Mouse (Mus musculus) CH12.LX (cell line): ENCODE measurements around the gene Fer1l5. TPM values are rescaled to one million over a fixed set of nuclear protein-coding genes. Genes with fewer than 3 reads are reported as not detected.
A peak's percentile ranks its signal among the peaks of the same experiment; 100 is the strongest.

Experiments
- DNase-seq: peaks from one replicate; pipeline ENCODE4 v3.0.0-alpha.2; 2013; ENCODE audit errors: extremely low read depth
- H3K27ac ChIP-seq: 2 replicates; pipeline ENCODE4 v1.5.1; 2012; ENCODE audit warnings: low read depth, mild to moderate bottlenecking, control low read depth, moderate library complexity; ENCODE audit not compliant: insufficient read depth
- H3K27me3 ChIP-seq: replicated peaks from 2 replicates; pipeline ENCODE3; 2012; ENCODE audit warnings: inconsistent platforms
- H3K36me3 ChIP-seq, 2 experiments: replicated peaks in 1 of 2; 2 replicates each; pipeline versions ENCODE3 to v1.6.1; 2012; ENCODE audit warnings: inconsistent platforms in 1 of 2, low read length in 1 of 2, mild to moderate bottlenecking in 1 of 2, mixed read lengths in 1 of 2, moderate library complexity in 1 of 2; ENCODE audit not compliant: control insufficient read depth in 1 of 2, insufficient read depth in 1 of 2
- H3K4me1 ChIP-seq, 2 experiments: 2 replicates each; pipeline ENCODE4 v1.6.1; 2012; ENCODE audit warnings: inconsistent platforms in 1 of 2, moderate library complexity in 1 of 2; ENCODE audit not compliant: insufficient read depth in 2 of 2, control insufficient read depth in 1 of 2
- H3K4me2 ChIP-seq: 2 replicates; pipeline ENCODE4 v1.6.1; 2012; ENCODE audit warnings: low read depth, mild to moderate bottlenecking, control low read depth; ENCODE audit not compliant: poor library complexity, insufficient read depth, severe bottlenecking
- H3K4me3 ChIP-seq, 3 experiments: fragments of 150-350 bp in 1 of 3; sonication (generic) in 1 of 3; replicated peaks in 1 of 3; 2 replicates each; pipeline versions ENCODE3 to v1.5.1; 2011 to 2012; ENCODE audit warnings: low read depth in 2 of 3, low read length in 2 of 3, mild to moderate bottlenecking in 2 of 3, moderate library complexity in 2 of 3, control low read depth in 1 of 3, improper control_type of control experiment in 1 of 3, inconsistent platforms in 1 of 3, mixed read lengths in 1 of 3; ENCODE audit not compliant: poor library complexity in 1 of 3
- H3K79me2 ChIP-seq: replicated peaks from 2 replicates; pipeline ENCODE4 v1.6.1; 2012; ENCODE audit warnings: mild to moderate bottlenecking, moderate library complexity; ENCODE audit not compliant: control insufficient read depth, poor library complexity, insufficient read depth, severe bottlenecking; ENCODE audit errors: extremely low read depth
- H3K9ac ChIP-seq: 2 replicates; pipeline ENCODE4 v1.6.1; 2012; ENCODE audit warnings: low read depth, mild to moderate bottlenecking, control low read depth, moderate library complexity; ENCODE audit not compliant: insufficient read depth
- H3K9me3 ChIP-seq: replicated peaks from 2 replicates; pipeline ENCODE3; 2012; ENCODE audit warnings: low read length, inconsistent platforms, mixed read lengths
- BHLHE40 ChIP-seq: IDR thresholded peaks from 2 replicates; pipeline ENCODE4 v1.6.1; 2011; ENCODE audit warnings: mild to moderate bottlenecking, low read depth, low read length, improper control_type of control experiment
- CHD1 ChIP-seq: IDR thresholded peaks from 2 replicates; pipeline ENCODE4 v1.6.1; 2012; ENCODE audit warnings: low read depth, low read length, improper control_type of control experiment, inconsistent platforms
- CHD2 ChIP-seq: IDR thresholded peaks from 2 replicates; pipeline ENCODE4 v1.6.1; 2011; ENCODE audit warnings: low read length, improper control_type of control experiment
- CTCF ChIP-seq, 2 experiments: IDR thresholded peaks in 1 of 2; conservative IDR thresholded peaks in 1 of 2; 2 replicates each; pipeline ENCODE4 v1.5.1; 2011 to 2012; ENCODE audit warnings: low read depth in 2 of 2, low read length in 2 of 2, improper control_type of control experiment in 1 of 2, inconsistent platforms in 1 of 2, mild to moderate bottlenecking in 1 of 2, moderate library complexity in 1 of 2
- ELF1 ChIP-seq: IDR thresholded peaks from 2 replicates; pipeline ENCODE4 v1.6.1; 2014; ENCODE audit warnings: low read depth, mild to moderate bottlenecking, inconsistent platforms, low read length, improper control_type of control experiment
- EP300 ChIP-seq: IDR thresholded peaks from 2 replicates; pipeline ENCODE4 v1.6.1; 2011; ENCODE audit warnings: low read length, improper control_type of control experiment
- GABPA ChIP-seq: IDR thresholded peaks from 2 replicates; pipeline ENCODE4 v1.6.1; 2012; ENCODE audit warnings: low read depth, low read length, improper control_type of control experiment, inconsistent platforms; ENCODE audit not compliant: insufficient replicate concordance
- HCFC1 ChIP-seq: IDR thresholded peaks from 2 replicates; pipeline ENCODE4 v1.6.1; 2012; ENCODE audit warnings: low read depth, mild to moderate bottlenecking, inconsistent platforms, low read length, improper control_type of control experiment
- JUND ChIP-seq: conservative IDR thresholded peaks from 2 replicates; pipeline ENCODE4 v1.6.1; 2011; ENCODE audit warnings: low read depth, low read length, improper control_type of control experiment
- MAX ChIP-seq: IDR thresholded peaks from 2 replicates; pipeline ENCODE4 v1.6.1; 2011; ENCODE audit warnings: low read length, improper control_type of control experiment
- MAZ ChIP-seq: IDR thresholded peaks from 2 replicates; pipeline ENCODE4 v1.6.1; 2012; ENCODE audit warnings: low read depth, mild to moderate bottlenecking, inconsistent platforms, low read length, improper control_type of control experiment, moderate library complexity
- MEF2A ChIP-seq: IDR thresholded peaks from 2 replicates; pipeline ENCODE4 v1.6.1; 2014; ENCODE audit warnings: low read depth, mild to moderate bottlenecking, inconsistent platforms, low read length, improper control_type of control experiment, borderline replicate concordance
- MXI1 ChIP-seq: IDR thresholded peaks from 2 replicates; pipeline ENCODE4 v1.6.1; 2011; ENCODE audit warnings: mild to moderate bottlenecking, low read depth, low read length, improper control_type of control experiment
- NELFE ChIP-seq: IDR thresholded peaks from 2 replicates; pipeline ENCODE4 v1.6.1; 2011; ENCODE audit warnings: low read depth, low read length, improper control_type of control experiment
- POLR2A ChIP-seq: IDR thresholded peaks from 2 replicates; pipeline ENCODE4 v1.6.1; 2011; ENCODE audit warnings: low read depth, mild to moderate bottlenecking, improper control_type of control experiment, low read length
- RAD21 ChIP-seq: IDR thresholded peaks from 2 replicates; pipeline ENCODE4 v1.6.1; 2011; ENCODE audit warnings: low read depth, mild to moderate bottlenecking, low read length, improper control_type of control experiment, moderate library complexity
- SIN3A ChIP-seq: IDR thresholded peaks from 2 replicates; pipeline ENCODE4 v1.6.1; 2012; ENCODE audit warnings: low read length, improper control_type of control experiment, inconsistent platforms
- TBP ChIP-seq: conservative IDR thresholded peaks from 2 replicates; pipeline ENCODE4 v1.6.1; 2011; ENCODE audit warnings: low read depth, low read length, improper control_type of control experiment
- TCF12 ChIP-seq: IDR thresholded peaks from 2 replicates; pipeline ENCODE4 v1.6.1; 2014; ENCODE audit warnings: low read depth, mild to moderate bottlenecking, inconsistent platforms, low read length, improper control_type of control experiment
- ZKSCAN1 ChIP-seq: IDR thresholded peaks from 2 replicates; pipeline ENCODE4 v1.6.1; 2012; ENCODE audit warnings: low read depth, inconsistent platforms, low read length, improper control_type of control experiment, borderline replicate concordance
- dilution Hi-C: fragments of 300-500 bp; cut with MboI; formaldehyde crosslinking; loops from 2 replicates; pipeline ENCODE4 v1.14.3; 2020; ENCODE audit warnings: low sequenced_read_pairs; ENCODE audit not compliant: extremely low pct_unique_long_range_greater_than_20kb, extremely low pct_ligation_motif_present
- in situ Hi-C: fragments of 300-500 bp; cut with MboI; formaldehyde crosslinking; loops from 3 replicates; pipeline ENCODE4 v1.14.3; 2019; ENCODE audit warnings: low sequenced_read_pairs, low pct_ligation_motif_present, low pct_unique_long_range_greater_than_20kb, mixed read lengths
- polyA plus RNA-seq: library from polyadenylated mRNA; unstranded; fragments of >175 nt; gene quantifications from 2 replicates; pipeline ENCODE4 v1.2.1, GENCODE M21; 2012; ENCODE audit warnings: low read depth; ENCODE audit not compliant: insufficient read length
- total RNA-seq, 2 experiments: library from RNA; depleted of rRNA; stranded (reverse); fragments of 300-350 nt in 1 of 2; fragments of >200 nt in 1 of 2; gene quantifications; 2 replicates each; pipeline ENCODE4 v1.2.3; 2012 to 2014

Gene Fer1l5
- total and polyA plus RNA-seq, 3 experiments = 1.2 TPM; not detected in 2

DNA sequence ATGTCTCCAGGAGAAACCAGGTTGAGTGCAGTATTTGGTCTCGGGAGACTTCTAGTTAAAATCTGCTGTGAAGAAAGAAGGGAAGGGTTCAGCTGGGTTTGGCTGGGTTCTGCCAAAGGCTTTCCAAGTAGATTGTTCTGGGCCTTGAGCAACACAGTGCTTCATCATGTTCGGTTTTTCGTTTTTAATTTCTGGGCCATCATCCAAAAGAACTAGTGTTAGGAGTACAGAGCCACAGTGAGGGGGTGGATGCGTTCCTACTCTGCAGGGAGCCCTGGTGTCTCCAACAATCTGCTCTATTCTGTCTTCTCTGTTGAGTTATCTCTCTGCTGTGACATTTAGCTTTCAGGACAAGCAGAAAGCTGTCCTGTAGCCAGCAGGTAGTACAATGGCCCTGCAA, 69.0 kb downstream of the Fer1l5 start:
- no peak overlapping the region for H3K4me3 ChIP-seq
- H3K27me3 ChIP-seq = no peaks in the 10 kb centered on the region
- no peaks in the 10 kb centered on the region for H3K9me3 ChIP-seq
- no peak overlapping the region for H3K27ac ChIP-seq
- DNase-seq = no peak
- peaks cover 3 to 14% of the 10 kb centered on the region in 2 experiments for H3K4me1 ChIP-seq
- no peak for TF ChIP-seq RAD21
- TF ChIP-seq ELF1 = no peak
- TF ChIP-seq ZKSCAN1 = no peak
- no peak for TF ChIP-seq MXI1
- TF ChIP-seq BHLHE40 = no peak
- TF ChIP-seq GABPA = no peak
- no peak for TF ChIP-seq SIN3A
- TF ChIP-seq TBP = no peak
- no peak for TF ChIP-seq CHD1
- TF ChIP-seq NELFE = no peak
- TF ChIP-seq EP300 = no peak
- no peak for TF ChIP-seq TCF12
- no peak for TF ChIP-seq POLR2A
- in situ Hi-C loops = no loop called here
- H3K36me3 ChIP-seq = peaks cover 35 to 67% of the 10 kb centered on the region in 2 experiments
- dilution Hi-C loops = no loop called here
- no peak overlapping the region for H3K9ac ChIP-seq
- no peaks in the 10 kb centered on the region; the same call in 1 of the 2 replicates for H3K79me2 ChIP-seq
- H3K4me2 ChIP-seq = no peak overlapping the region

DNA sequence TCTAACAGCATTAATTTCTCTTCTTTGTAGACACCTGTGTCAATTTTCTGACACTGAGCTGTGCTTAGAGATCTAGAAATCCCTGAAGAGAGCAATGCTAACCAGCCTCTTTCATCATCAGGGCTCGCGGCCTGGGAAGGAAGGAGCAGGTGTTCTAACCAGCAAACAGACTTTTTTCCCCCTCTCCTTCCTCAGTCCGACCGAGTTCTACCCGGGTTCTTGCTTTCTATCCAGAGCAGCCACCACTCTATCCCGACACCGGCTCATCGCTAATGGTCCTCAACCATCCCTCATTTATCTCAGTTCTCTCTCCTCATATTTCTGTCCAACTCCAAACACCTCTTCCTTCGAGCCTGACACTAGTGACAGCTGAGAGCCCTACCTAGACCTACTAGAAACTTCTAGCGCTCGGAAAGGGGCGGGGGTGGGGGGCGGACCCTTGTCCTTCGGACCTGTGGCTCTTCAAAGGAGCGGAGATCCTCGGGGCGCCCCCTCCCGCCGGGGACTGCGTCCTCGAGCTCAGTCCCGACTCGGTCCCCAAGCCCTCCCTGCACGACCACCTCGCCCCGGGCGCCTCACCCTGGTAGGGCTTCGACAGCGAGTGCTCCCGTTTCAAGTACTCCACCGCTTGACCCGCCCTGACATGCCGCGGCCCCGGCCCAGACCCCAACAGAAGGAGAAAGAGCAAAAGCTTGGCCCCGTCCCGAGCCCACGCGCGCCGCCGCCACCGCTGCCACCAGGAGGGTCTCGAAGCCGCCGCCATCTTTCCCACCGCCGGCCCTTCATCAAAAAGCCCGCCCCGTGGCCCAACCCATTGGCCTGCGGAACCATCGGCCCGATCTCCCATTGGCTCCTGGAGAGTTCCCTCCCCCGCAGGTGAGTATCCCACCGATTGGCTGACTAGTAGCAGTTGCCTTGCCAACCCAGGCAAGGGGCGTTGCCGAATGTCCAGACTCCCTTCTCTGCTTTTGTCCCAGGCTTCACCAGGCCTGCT, 72.7 kb downstream of the Fer1l5 start, which contains the start of gene Lman2l:
Gene Lman2l (minus strand): TSS at position 801 of the 994 bp plus-strand sequence.
- Histone ChIP-seq H3K27ac (0 out of 2 replicates have a peak within 1 kb of the TSS, but pooled peaks have one; percentile 19), H3K27me3 (no peaks in the 10 kb centered on the region), H3K9ac (peak within 1 kb of the TSS; percentile 70), H3K4me2 (peak within 1 kb of the TSS; percentile 58), H3K36me3 (peaks cover 5 to 31% of the 10 kb centered on the region in 2 experiments), H3K79me2 (no peaks in the 10 kb centered on the region; the same call in 1 of the 2 replicates), H3K4me3 (peak within 1 kb of the TSS; percentile 69 to 97 (median 91)), H3K4me1 (peaks cover 6 to 21% of the 10 kb centered on the region in 2 experiments), H3K9me3 (peaks cover 5% of the 10 kb centered on the region)
- TF ChIP-seq CHD1 = no peak
- TF ChIP-seq RAD21 = no peak
- no peak for TF ChIP-seq JUND
- no peak for TF ChIP-seq MAX
- TF ChIP-seq MEF2A = no peak
- peak; percentile 32; the same call in 1 of the 2 replicates for TF ChIP-seq HCFC1
- TF ChIP-seq POLR2A = peak; percentile 81
- TF ChIP-seq TCF12 = peak; percentile 88
- TF ChIP-seq MXI1 = peak; percentile 78
- TF ChIP-seq CTCF (conservative IDR thresholded peaks at IDR 0.05 in 1 of 2, IDR thresholded peaks at IDR 0.05 in 1 of 2; ENCODE audit: low read depth in 2 of 2, low read length in 2 of 2) = peak in 1 of 2 experiments; percentile 7; a peak in 1 of 4 replicates
- no peak for TF ChIP-seq MAZ
- no peak for TF ChIP-seq CHD2
- peak; percentile 50 for TF ChIP-seq NELFE
- TF ChIP-seq BHLHE40 = no peak
- dilution Hi-C loops (no loop called here), in situ Hi-C loops (no loop called here)
- DNase-seq = peak; percentile 97
